Mouse (Mus musculus) small intestine, adult 10 weeks (tissue): ENCODE data around the gene 4931429L15Rik. TPM values are rescaled to one million over a fixed set of nuclear protein-coding genes. Genes with fewer than 3 reads are reported as not detected.

ENCODE experiments used
- polyA plus RNA-seq: library from polyadenylated mRNA; stranded (reverse); fragments of 350-450 nt; fragmentation: Illumina TruSeq; extraction: RNeasy Lipid Tissue Mini Kit (QIAGEN cat#74804); gene quantifications from one replicate; pipeline ENCODE4 v1.2.3, GENCODE M21; 2014; ENCODE audit warnings: low replicate concordance

Gene 4931429L15Rik
- polyA plus RNA-seq = not detected

DNA sequence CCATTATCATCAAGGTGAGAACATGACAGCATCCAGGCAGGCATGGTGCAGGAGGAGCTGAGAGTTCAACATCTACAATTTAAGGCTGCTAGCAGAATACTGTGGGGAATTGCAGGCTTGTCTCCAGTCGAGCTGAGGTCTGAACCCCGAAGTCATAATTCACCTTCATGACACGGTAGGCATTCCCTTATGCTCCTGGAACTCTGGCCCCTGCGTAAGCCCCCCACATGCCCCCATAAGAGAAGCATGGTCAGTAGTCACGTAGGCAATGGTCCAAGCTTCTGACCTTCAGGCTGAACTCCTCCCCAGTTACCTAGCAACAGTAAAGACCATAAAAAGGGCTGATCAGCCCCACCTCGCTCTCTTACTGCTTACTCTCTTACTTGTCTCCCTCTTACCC lies at the start of gene 4931429L15Rik:
Gene 4931429L15Rik (minus strand): TSS at position 101 of the 400 bp plus-strand sequence.

DNA sequence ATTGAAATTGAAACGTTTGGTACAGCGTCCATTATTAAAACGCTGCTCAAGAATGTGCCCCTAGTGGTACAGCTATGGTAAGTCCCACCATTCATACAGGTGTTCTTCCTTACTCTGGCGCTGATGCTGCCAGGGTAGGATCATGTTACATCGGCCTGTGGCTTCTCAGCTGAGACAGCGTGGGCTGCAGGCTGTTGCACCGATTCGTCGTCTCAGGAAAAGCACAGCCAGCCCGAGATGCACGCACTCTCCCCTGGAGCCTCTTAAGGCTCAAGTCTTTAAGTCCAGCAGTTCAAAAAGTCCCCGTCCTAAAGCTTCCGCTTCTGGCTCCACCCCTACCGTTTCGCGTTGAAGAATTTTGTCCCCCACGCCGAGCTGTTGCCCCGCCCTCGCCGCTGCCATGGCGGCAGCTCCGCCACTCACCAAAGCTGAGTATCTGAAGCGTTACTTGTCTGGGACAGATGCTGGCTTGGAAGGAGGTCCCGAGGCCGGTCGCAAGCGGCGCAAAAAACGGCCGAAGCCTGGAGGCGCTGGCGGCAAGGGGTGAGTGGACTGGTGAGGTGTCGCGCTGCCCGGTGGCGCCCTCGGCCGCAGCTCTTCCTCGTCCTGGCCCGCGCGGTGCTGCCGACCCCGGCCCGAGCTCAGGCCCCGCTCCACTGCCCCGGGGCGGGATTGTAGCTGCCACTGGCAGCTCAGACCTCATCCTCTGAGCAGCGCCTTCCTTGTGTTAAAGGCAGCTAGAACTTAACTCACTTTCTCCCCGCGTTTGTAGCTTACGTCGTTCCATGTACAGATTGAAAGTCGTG lies 37.0 kb downstream of the 4931429L15Rik start, which contains the start of gene Bud13:
Gene Bud13 (plus strand): TSS at position 378 of the 806 bp plus-strand sequence.

GRCm38 (mm10) chr9:46272677-46273454 lies 46.9 kb downstream of the 4931429L15Rik start, which contains the start of gene Zpr1:
Zpr1 (plus strand) TSS chr9:46273064.

DNA sequence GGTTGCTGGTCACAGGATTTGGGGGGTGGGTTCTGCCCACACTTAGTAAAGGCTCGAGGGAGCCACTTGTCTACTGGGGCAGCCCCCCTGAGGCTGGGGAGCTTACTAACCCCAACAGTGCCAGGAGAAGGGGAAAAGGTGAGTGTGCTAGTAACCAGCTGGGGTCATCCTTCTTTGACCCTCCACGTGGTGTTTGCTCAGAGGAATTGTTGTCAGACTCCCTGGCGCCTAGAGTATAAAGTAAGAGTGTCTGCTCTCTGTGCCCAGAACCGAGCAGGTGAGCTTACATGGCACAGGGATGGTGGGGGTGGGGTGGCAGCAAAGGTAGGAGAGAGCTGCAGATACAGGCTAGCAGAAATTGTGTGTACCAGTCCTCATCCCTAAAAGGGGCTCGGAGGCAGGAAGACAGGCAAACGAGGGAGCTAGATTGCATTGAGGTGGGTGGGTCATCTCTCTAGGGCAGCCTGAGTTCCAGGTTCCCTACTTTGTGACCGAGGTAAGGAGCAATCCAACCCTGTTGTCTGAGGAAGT lies 51.4 kb downstream of the 4931429L15Rik start, which contains the start of gene Apoa5:
Gene Apoa5 (plus strand): TSS at position 291 of the 531 bp plus-strand sequence.

Other genes with a start within 250 kb of the 4931429L15Rik start
- 251 TPM for gene Apoa1, start 91.4 kb downstream of the 4931429L15Rik start, polyA plus RNA-seq
- gene Apoc3, start 84.3 kb downstream of the 4931429L15Rik start, polyA plus RNA-seq = 30.0 TPM
- 82.5 TPM for gene Apoa4, start 79.3 kb downstream of the 4931429L15Rik start, polyA plus RNA-seq
- gene Apoa5, start 51.4 kb downstream of the 4931429L15Rik start, polyA plus RNA-seq = not detected
- gene Zpr1, start 46.9 kb downstream of the 4931429L15Rik start, polyA plus RNA-seq = 4.5 TPM
- 2.5 TPM for gene Bud13, start 37.0 kb downstream of the 4931429L15Rik start, polyA plus RNA-seq